ENCODE assay signal across 16 mouse cellular contexts in the genomic region with DNA sequence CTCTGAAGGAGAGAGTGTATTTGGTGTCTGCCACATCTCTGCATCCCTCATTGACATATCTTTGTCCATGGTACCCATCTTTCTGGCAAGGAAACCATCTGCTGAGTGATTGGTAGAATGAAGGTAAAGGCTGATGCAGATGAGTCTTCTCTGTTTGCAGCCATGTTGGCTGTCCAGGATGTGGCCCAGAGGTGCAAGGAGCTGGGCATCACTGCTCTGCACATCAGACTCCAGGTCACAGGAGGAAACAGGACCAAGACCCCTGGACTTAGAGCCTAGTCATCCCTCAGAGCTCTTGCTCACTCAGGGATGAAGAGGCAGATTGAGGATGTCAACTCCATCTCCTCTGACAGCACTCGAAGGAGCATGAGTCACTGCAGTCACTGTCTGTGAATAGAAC.
"Had no signal": no experiment of that assay in that cellular context is flagged by ENCODE, and none has a peak within 500 bp of the region (broad histone marks: within the 10 kb centered on the region; RNA-seq: fewer than 3 reads in every experiment).

No protein-coding gene starts in this region.

- DNase-seq: retina, postnatal 1 day; right cerebral cortex, adult 18-20 months; right cerebral cortex, postnatal 14 days; right cerebral cortex, postnatal 25 days; right cerebral cortex, postnatal 4 days; spleen, adult 18-20 months; thymus, adult 18-20 months; thymus, adult 2 months; thymus, postnatal 14 days; thymus, postnatal 25 days; thymus, postnatal 36 days; thymus, postnatal 4 days had no signal

- H3K27me3 ChIP-seq: neural tube, embryonic 15.5 days; stomach, embryonic 15.5 days had no signal

- H3K9me3 ChIP-seq: neural tube, embryonic 15.5 days; stomach, embryonic 15.5 days had no signal

- H3K27ac ChIP-seq: neural tube, embryonic 13.5 days; neural tube, embryonic 15.5 days; stomach, embryonic 15.5 days; stomach, postnatal 0 days had no signal

- H3K4me3 ChIP-seq: neural tube, embryonic 13.5 days; neural tube, embryonic 15.5 days; stomach, embryonic 15.5 days had no signal

- H3K4me2 ChIP-seq: neural tube, embryonic 13.5 days; neural tube, embryonic 15.5 days; stomach, embryonic 15.5 days had no signal

- H3K9ac ChIP-seq: neural tube, embryonic 13.5 days; neural tube, embryonic 15.5 days; stomach, embryonic 15.5 days had no signal

- H3K36me3 ChIP-seq: neural tube, embryonic 13.5 days; neural tube, embryonic 15.5 days; stomach, embryonic 15.5 days had no signal

- H3K4me1 ChIP-seq: neural tube, embryonic 13.5 days; stomach, embryonic 15.5 days had no signal
